Mouse (Mus musculus): Measurements from ENCODE around the gene 1700016H13Rik. TPM values are rescaled to one million over a fixed set of nuclear protein-coding genes. Genes with fewer than 3 reads are reported as not detected.

Gene 1700016H13Rik
- not detected for total RNA-seq (2018; cell fraction: chromatin; rRNA removed)
- under 1 TPM in 4 of 26 experiments, not detected in 22; 0.09 to 0.15 (median 0.12) TPM for total RNA-seq (2018; cell fraction: cytosol; rRNA removed)
- total RNA-seq (2018; cell fraction: nucleus; rRNA removed), result not detected
- polyA plus RNA-seq (2018), result not detected in 3 replicates

DNA sequence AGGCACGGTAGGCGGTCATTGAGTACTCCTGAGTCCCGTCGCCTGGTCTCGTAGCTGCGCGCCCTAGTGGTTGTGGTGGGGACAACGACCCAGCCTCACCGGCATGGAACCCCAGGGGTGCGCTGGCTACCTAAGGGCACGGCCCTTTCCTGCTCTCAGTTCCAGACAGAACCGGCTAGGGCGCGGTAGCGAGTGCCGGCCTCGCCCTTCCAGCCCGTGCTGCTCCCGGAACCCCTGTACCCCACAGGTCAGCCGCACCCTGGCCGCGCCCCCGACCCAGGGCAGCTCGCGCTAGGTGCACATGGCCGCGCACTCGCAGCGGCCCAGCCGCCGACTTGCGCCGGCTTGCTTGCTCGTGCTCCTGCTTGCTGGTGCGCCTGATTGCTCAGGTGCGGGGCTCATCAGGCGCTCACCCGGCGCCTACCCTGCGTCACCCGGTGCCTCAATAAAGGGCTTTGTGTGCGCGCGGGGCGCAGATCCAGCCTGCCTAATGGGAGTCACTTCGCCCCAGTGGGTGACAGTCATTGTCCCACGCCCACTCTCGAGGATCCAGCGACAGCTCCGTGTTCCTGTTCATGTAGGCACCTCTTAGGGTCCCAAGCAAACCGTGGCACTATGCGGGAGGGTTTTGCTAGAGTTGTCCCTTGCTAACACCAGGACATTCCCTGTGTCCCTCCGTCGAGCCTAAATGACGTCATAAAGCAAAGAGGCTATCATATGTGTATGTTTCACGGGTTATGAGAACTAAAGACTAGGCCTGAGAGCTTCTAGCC lies at the start of gene 1700016H13Rik:
Gene 1700016H13Rik, minus strand, starts transcription at position 665 of the 773 bp plus-strand sequence.
- Histone ChIP-seq H3K27ac (no peak within 1 kb of the TSS), H3K36me3 (ENCODE audit: inconsistent target) (no peaks in the 10 kb centered on the region)
- 6% methylated on average over 54 of the region's 56 CpGs for WGBS (ENCODE audit: missing documents)

DNA sequence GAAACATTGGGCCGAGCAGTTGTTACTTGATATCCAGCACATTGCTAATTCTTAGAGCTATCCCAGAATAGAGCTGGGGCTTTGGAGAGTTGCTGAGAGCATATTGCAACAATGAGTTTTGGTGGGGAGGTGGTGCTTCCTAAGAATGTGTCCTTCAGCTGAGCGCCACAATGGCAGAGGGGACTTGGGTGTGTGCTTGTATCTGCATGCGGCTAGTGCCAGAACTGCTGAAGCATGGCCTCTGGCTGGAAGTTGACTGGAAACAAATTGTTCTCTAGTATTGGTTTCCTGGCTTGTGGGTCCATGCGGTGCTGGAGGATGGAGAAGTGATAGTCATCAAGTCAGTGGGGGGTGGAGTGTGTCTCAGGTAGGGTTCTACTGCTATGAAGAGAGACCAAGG lies 49.5 kb upstream of the 1700016H13Rik start:
- 88% methylated on average over 4 of the region's 4 CpGs for WGBS (ENCODE audit: missing documents)
- H3K4me3 ChIP-seq (ENCODE audit: inconsistent target), result no peak overlapping the region
- H3K27ac ChIP-seq, result peak overlapping the region; percentile 69
- no peaks in the 10 kb centered on the region for H3K36me3 ChIP-seq (ENCODE audit: inconsistent target)
- peaks cover 97% of the 10 kb centered on the region for H3K79me2 ChIP-seq (ENCODE audit: inconsistent target)

More for the DNA sequence above, at the start of gene 1700016H13Rik:
- H3K4me3 ChIP-seq (ENCODE audit: inconsistent target), result peak within 1 kb of the TSS; percentile 12; the same call in 1 of the 2 replicates
- H3K79me2 ChIP-seq (ENCODE audit: inconsistent target), result no peaks in the 10 kb centered on the region

DNA sequence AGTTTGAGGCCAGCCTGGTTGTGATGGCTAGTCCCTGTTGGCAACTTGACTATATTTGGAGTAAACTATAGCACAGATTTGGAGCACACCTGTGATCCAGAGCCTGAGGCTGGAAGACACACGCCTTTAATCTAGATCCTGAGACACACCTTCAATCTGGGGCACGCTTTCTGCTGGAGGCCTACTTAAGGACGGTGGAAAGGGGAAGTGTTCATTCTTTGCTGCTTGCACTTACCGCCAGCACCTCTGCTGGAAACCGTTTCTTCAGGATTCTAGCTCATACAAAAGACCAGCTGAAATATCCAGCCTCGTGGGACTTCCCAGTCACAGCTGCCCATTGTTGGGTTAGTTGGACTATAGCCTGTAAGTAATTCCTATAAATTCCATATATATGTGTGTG lies 46.7 kb upstream of the 1700016H13Rik start:
- WGBS (ENCODE audit: missing documents), result 19% methylated on average over 6 of the region's 6 CpGs
- Histone ChIP-seq H3K4me3 (ENCODE audit: inconsistent target) (no peak overlapping the region), H3K36me3 (ENCODE audit: inconsistent target) (no peaks in the 10 kb centered on the region), H3K79me2 (ENCODE audit: inconsistent target) (peaks cover 97% of the 10 kb centered on the region), H3K27ac (no peak overlapping the region; the same call in 1 of the 2 replicates)

DNA sequence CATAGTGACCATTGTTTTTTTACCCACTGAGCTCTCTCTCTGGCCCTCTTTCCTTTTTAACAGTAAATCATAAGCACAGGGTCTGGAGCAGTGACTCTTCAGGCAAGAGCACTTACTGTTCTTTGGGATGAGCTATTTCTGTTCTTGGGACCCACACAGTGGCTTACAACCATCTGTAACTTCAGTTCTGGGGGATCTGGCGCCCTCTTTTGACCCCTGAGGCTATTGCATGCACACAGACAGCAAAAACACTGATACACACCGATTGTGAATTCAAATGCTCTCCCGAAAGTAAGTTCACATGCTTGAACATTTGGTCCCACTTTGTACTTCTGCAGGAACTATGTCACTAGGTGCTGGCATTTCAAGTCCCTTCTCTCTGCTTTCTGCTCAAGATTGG lies 45.7 kb upstream of the 1700016H13Rik start:
- 94% methylated on average over 3 of the region's 3 CpGs for WGBS (ENCODE audit: missing documents)
- Histone ChIP-seq H3K36me3 (ENCODE audit: inconsistent target) (no peaks in the 10 kb centered on the region), H3K79me2 (ENCODE audit: inconsistent target) (peaks cover 97% of the 10 kb centered on the region), H3K4me3 (ENCODE audit: inconsistent target) (no peak overlapping the region), H3K27ac (no peak overlapping the region)

DNA sequence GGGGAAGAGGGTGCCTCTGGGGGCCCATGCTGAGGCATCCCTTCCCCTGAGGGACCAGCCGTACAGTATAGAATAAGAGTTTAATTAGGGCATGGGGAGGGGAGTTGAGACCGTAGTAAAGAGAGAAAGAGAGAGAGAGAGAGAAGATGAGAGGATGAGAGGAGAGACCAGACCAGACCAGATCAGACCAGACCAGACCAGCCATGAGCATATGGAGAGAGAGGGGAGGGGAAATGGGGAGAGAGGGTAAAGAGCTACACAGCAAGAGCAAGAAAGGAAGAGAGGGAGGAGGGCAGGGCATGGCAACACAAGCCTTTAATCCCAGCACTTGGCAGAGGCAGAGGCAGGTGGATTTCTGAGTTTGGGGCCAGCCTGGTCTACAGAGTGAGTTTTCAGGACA lies 44.9 kb upstream of the 1700016H13Rik start:
- Histone ChIP-seq H3K4me3 (ENCODE audit: inconsistent target) (no peak overlapping the region), H3K36me3 (ENCODE audit: inconsistent target) (no peaks in the 10 kb centered on the region), H3K79me2 (ENCODE audit: inconsistent target) (peaks cover 100% of the 10 kb centered on the region), H3K27ac (no peak overlapping the region)
- 100% methylated on average over 2 of the region's 2 CpGs for WGBS (ENCODE audit: missing documents)

DNA sequence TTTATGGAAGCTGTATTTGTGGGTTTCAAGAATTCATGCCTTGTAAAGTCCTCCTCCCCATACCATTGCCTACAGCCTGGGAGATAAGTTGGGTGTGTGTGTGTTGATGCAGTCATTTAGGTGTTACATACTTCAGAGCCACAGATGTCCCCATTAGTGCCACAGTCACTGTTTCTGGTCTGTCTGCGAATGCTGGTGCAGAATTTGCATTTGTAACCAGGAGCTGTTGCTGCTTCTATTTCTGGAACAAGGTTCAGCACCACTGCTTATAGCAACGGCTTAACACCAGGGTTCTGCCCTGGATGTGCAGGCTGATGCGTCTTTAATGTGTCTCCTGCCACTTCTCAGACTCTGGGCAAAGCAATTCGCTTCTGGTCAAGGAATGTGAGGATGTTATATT lies 43.7 kb upstream of the 1700016H13Rik start:
- peaks cover 100% of the 10 kb centered on the region for H3K79me2 ChIP-seq (ENCODE audit: inconsistent target)
- H3K36me3 ChIP-seq (ENCODE audit: inconsistent target), result no peaks in the 10 kb centered on the region
- 89% methylated on average over 4 of the region's 4 CpGs for WGBS (ENCODE audit: missing documents)
- H3K27ac ChIP-seq, result no peak overlapping the region
- H3K4me3 ChIP-seq (ENCODE audit: inconsistent target), result no peak overlapping the region

DNA sequence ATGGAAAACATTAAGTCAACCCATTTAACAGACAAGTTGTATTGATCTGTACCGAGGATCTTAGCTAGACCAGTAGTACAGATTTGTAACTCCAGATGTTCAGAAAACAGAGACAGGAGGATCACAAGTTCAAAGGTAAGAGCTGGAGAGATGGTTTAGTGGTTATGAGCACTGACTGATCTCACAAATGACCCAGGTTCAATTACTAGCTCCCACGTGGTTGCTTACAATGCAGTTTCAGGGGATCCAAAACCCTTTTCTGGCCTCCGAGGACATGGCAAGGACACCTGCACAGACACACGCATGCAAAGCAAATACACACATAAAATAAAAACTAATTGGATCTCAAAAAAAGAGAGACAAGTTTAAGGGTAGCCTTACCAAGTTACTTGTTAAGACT lies 42.8 kb upstream of the 1700016H13Rik start:
- no peaks in the 10 kb centered on the region for H3K36me3 ChIP-seq (ENCODE audit: inconsistent target)
- H3K79me2 ChIP-seq (ENCODE audit: inconsistent target), result peaks cover 100% of the 10 kb centered on the region
- H3K4me3 ChIP-seq (ENCODE audit: inconsistent target), result no peak overlapping the region
- 61% methylated on average over 3 of the region's 4 CpGs for WGBS (ENCODE audit: missing documents)
- H3K27ac ChIP-seq, result no peak overlapping the region; the same call in 1 of the 2 replicates

DNA sequence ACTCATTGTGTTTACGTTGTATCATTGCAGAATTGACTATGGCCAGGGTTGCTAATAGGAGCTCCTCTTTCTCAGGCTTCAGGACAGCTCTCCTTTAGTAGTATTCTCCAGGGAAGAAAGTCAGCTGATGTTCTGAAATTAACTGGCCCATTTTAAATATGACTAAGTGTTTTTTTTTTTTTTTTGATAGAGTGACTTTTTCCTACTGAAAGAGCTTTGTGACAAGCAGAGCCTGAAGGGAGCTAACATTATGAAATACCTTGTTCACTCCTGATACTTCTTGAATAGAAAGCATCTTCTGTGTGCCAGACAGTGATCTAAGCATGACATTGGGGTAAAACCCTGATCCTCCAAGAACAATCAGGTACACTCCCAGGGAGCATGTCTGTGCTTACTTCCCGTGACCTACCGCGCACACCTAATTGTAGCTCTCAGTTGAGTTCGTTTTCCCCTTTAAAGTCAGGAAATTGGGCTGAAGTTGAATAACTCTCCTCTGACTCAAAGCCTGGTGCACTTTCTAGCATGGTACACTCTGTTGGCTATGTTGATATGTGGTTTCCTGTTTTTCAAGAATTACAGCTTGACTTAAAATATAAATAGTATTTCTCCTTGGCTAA lies 42.2 kb upstream of the 1700016H13Rik start:
- Histone ChIP-seq H3K79me2 (ENCODE audit: inconsistent target) (peaks cover 100% of the 10 kb centered on the region), H3K4me3 (ENCODE audit: inconsistent target) (no peak overlapping the region), H3K36me3 (ENCODE audit: inconsistent target) (no peaks in the 10 kb centered on the region), H3K27ac (peak overlapping the region; percentile 42)
- WGBS (ENCODE audit: missing documents), result 42% methylated on average over 5 of the region's 5 CpGs

DNA sequence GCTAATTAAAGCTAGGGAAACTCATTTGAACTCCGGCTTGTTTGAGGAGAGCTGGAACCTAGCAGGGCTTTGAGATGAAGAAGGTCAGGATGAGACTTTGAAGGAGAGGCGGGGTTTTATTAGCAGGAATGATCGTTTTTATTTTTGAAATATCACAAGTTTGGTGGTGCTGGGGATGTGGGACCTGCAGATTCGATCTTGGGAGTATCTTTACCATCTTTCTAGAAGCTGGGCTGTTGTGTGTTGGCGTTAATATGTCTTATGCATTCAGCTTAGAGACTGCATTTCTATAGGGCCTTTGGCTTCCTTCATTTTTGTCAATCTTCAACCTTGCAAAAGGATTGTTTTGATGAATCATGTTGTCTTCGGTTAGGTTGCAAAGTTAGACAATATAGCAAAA lies 38.3 kb upstream of the 1700016H13Rik start:
- no peaks in the 10 kb centered on the region for H3K36me3 ChIP-seq (ENCODE audit: inconsistent target)
- peak overlapping the region; percentile 91 for H3K4me3 ChIP-seq (ENCODE audit: inconsistent target)
- WGBS (ENCODE audit: missing documents), result 32% methylated on average over 6 of the region's 6 CpGs
- peaks cover 69% of the 10 kb centered on the region for H3K79me2 ChIP-seq (ENCODE audit: inconsistent target)
- H3K27ac ChIP-seq, result peak overlapping the region; percentile 75

DNA sequence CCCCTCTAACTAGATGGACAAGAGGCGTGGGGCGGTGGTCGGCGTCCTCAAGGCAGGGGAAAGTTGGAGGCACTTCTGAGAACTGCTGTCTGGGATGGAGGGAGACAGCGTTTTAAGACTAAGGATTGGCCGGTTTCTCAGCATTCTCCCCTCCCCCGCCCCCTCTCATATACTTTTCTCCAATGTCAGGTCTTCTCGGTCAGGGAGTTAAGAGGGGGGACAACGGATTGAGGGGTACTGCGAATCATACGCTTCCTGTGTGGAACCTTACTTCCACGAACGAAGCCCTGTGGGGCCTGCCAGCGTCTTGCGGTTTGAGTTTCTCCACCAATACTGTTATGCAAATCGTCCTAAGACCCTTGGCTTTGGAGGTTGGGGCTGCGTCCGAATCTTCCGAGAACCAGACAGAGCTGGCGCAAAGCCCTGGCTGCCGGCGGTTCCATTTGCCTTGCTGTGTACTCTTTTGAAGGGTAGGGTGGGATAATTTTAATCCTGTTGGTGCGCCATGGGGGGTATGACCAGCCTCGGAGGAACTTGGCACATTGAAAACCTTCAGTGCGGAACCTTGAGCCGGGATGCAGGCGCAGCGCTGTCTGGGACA lies 37.3 kb upstream of the 1700016H13Rik start:
- 2% methylated on average over 28 of the region's 28 CpGs for WGBS (ENCODE audit: missing documents)
- H3K36me3 ChIP-seq (ENCODE audit: inconsistent target), result no peaks in the 10 kb centered on the region
- H3K4me3 ChIP-seq (ENCODE audit: inconsistent target), result peak overlapping the region; percentile 91
- peak overlapping the region; percentile 75 for H3K27ac ChIP-seq
- peaks cover 59% of the 10 kb centered on the region for H3K79me2 ChIP-seq (ENCODE audit: inconsistent target)

DNA sequence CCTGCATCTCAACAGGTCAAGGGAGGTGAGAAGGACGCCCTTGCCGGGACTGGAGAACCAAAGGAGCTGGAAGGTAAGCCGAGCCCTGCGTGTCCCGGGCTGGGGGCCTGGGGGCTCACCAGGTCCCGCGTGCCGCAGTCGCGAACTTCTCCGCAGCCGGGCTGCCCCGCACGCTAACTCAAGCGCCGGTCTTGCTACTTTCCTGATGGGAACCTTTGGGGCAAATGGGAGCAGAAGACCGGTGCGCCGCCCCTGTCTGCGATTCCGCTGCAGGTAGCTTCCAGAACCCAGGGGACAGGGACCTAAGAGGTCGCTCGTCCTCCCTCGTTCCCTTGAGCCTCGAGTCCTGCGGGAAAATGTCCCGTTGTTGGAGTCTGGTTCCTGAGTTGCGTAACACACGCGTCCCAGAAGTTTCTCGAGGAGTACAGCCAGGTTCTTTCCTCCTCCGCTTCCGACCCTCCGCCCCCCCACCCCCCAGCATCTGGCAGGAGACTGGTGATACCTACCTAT lies 36.8 kb upstream of the 1700016H13Rik start:
- Histone ChIP-seq H3K27ac (peak overlapping the region; percentile 75), H3K79me2 (ENCODE audit: inconsistent target) (peaks cover 54% of the 10 kb centered on the region), H3K36me3 (ENCODE audit: inconsistent target) (no peaks in the 10 kb centered on the region), H3K4me3 (ENCODE audit: inconsistent target) (peak overlapping the region; percentile 91)
- under 1% methylated on average over 34 of the region's 34 CpGs for WGBS (ENCODE audit: missing documents)

DNA sequence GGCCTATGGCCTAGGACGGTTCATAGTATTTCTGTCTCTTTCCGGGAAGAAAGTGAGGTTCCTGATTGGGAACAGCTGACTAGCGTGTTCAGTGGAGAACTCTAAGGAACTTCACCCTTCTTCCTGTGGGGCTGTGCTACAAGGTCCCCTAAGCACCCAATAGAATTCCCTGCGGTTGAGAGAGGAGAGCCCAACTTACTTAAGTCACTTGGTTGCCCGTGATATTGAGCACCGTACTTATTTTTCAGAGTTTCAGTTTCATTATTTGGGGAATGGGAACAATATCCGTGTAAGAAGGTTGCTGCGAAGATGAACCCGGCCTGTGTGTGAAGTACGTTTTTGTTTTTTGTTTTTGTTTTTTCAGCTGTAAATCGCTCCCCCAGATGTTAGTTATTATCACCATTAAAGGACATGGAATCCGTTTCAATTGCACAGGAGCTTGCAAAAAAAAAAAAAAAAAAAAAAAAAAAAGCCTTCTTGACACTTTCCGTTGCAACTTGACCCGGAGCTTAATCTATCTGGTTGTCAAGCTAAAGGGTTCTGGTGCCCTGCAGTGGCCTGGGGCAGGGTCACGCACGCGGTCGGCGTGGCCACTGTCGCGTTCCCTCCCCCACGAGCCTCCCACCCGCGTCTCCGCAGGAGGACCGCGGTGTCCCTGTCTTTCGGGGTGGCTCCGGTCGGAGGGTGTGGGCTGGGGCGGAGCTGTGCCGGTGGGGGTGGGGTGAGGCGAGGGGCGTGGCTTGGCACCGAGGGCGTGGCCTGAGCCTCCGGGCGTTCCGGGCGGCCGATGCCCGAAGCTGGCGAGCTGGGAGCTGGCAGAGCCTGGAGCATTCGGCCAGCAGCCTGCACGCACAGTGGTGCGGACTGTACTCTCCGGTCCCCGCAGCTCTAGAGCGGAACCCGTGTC lies 36.1 kb upstream of the 1700016H13Rik start, which contains the start of gene Aff1:
Gene Aff1, plus strand, starts transcription at position 751 of the 907 bp plus-strand sequence.
- Histone ChIP-seq H3K27ac (peak within 1 kb of the TSS; percentile 82), H3K79me2 (ENCODE audit: inconsistent target) (peaks cover 47% of the 10 kb centered on the region), H3K4me3 (ENCODE audit: inconsistent target) (peak within 1 kb of the TSS; percentile 91), H3K36me3 (ENCODE audit: inconsistent target) (no peaks in the 10 kb centered on the region)
- 1% methylated on average over 48 of the region's 50 CpGs for WGBS (ENCODE audit: missing documents)

DNA sequence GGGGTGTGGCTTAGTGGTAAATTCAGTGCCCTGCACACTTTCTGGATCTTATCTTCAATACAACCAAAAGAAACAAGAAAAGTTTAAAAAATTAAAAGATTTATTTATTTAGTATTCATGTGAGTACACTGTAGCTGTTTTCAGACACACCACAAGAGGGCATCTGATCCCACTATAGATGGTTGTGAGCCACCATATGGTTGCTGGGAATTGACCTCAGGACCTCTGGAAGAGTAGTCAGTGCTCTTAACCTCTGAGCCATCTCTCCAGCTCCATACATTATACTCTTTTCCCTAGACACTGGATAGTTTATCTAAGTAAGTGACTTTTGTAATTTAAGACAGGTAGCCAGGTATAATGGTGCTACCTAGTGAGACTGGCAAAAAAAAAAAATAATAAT lies 35.4 kb upstream of the 1700016H13Rik start:
- Histone ChIP-seq H3K79me2 (ENCODE audit: inconsistent target) (peaks cover 40% of the 10 kb centered on the region), H3K4me3 (ENCODE audit: inconsistent target) (peak overlapping the region; percentile 46), H3K27ac (peak overlapping the region; percentile 82), H3K36me3 (ENCODE audit: inconsistent target) (no peaks in the 10 kb centered on the region)

DNA sequence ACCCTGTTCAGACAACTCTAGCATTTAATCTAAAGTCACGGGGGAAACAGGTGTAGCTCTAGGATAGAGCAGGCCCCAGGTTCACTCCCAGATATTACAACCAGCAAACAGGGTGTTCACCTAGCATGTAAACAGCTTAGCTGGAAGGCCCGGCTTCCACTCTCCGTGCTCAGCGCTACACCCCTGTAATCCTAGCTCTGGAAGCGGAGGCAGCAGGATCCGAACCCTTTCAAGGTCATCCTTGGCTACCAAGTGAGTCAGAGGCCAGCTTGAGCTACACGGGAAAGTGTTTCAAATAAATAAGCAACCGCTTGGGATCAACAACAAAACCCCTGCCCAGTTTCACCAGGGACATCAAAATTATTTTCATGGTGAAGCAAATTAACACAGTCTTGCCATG lies 34.4 kb upstream of the 1700016H13Rik start:
- Histone ChIP-seq H3K27ac (no peak overlapping the region), H3K79me2 (ENCODE audit: inconsistent target) (peaks cover 30% of the 10 kb centered on the region), H3K36me3 (ENCODE audit: inconsistent target) (no peaks in the 10 kb centered on the region), H3K4me3 (ENCODE audit: inconsistent target) (no peak overlapping the region)
- 94% methylated on average over 8 of the region's 8 CpGs for WGBS (ENCODE audit: missing documents)
